Mouse (Mus musculus) cortical plate, adult 2 months (tissue): Measurements from ENCODE around the gene Setd3.

Experiments used
- CTCF ChIP-seq: fragments of 200-500 bp; IDR thresholded peaks from 2 replicates; pipeline ENCODE4 v1.5.1; 2011; ENCODE audit warnings: mild to moderate bottlenecking, control low read depth, low read length; ENCODE audit not compliant: insufficient read depth; ENCODE audit errors: extremely low read depth
- POLR2A ChIP-seq: fragments of 200-500 bp; IDR thresholded peaks from 2 replicates; pipeline ENCODE4 v1.6.1; 2011; ENCODE audit warnings: mild to moderate bottlenecking, low read length, control low read depth; ENCODE audit not compliant: insufficient read depth; ENCODE audit errors: extremely low read depth

DNA sequence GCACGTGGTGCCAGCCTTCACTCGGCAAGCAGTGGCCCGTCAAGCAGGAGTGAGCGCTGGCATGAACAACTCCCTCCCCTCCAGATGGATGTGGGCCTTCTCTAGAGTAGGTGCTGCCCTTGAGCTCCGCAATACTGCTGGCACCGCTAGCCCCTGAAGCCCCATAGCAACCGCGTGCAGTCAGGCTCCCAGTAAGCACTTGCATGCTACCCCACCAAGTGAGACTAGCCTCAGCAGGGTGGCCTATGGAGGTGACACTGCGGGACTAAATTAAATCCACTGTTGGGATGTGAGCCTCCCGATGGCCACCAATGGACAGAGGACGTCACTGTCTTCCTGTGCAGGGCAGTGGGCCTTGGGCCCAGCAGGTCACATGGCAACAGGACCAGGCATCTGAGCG, 41.5 kb upstream of the Setd3 start:
- TF ChIP-seq CTCF (no peak), POLR2A (no peak)
